Mouse (Mus musculus) intestine, embryonic 15.5 days (tissue): ENCODE measurements around the gene Ensa. TPM values are rescaled to one million over a fixed set of nuclear protein-coding genes. Genes with fewer than 3 reads are reported as not detected.

Experiments used
- ATAC-seq: fragments of 200-750 bp; cut with Nextera tagmentation; 2 replicates; pipeline ENCODE4 v1.8.0; 2017; ENCODE audit warnings: moderate TSS enrichment, moderate library complexity
- H3K27ac ChIP-seq: fragments of 300-500 bp; sonication (generic); 2 replicates; pipeline ENCODE4 v1.5.1; 2015; ENCODE audit warnings: mild to moderate bottlenecking, inconsistent platforms
- H3K27me3 ChIP-seq: fragments of 300-500 bp; sonication (generic); replicated peaks from 2 replicates; pipeline ENCODE4 v1.6.1; 2015; ENCODE audit warnings: inconsistent platforms
- H3K36me3 ChIP-seq: fragments of 300-500 bp; sonication (generic); 2 replicates; pipeline ENCODE4 v1.6.1; 2015; ENCODE audit warnings: inconsistent platforms
- H3K4me1 ChIP-seq: fragments of 300-500 bp; sonication (generic); replicated peaks from 2 replicates; pipeline ENCODE4 v1.6.1; 2015; ENCODE audit warnings: inconsistent platforms
- H3K4me2 ChIP-seq: fragments of 300-500 bp; sonication (generic); replicated peaks from 2 replicates; pipeline ENCODE4 v1.6.1; 2015; ENCODE audit warnings: mild to moderate bottlenecking, inconsistent platforms
- H3K4me3 ChIP-seq: fragments of 300-500 bp; sonication (generic); replicated peaks from 2 replicates; pipeline ENCODE4 v1.5.1; 2015; ENCODE audit warnings: inconsistent platforms
- H3K9ac ChIP-seq: fragments of 300-500 bp; sonication (generic); 2 replicates; pipeline ENCODE4 v1.6.1; 2015; ENCODE audit warnings: inconsistent platforms
- H3K9me3 ChIP-seq: fragments of 300-500 bp; sonication (generic); 2 replicates; pipeline ENCODE4 v1.6.1; 2016; ENCODE audit warnings: inconsistent platforms
- WGBS: fragments of 180-500 bp; shearing (Covaris S2); methylation state at CpG from one replicate; pipeline ENCODE4 v1.1.7; 2015; 5-methylcytosine and 5-hydroxymethylcytosine counted together
- polyA plus RNA-seq: library from polyadenylated mRNA; unstranded; fragments of >200 nt; fragmentation: Nextera tagmentation; extraction: Ambion mirVana; gene quantifications from 2 replicates; pipeline ENCODE4 v1.2.1, GENCODE M21; 2015

Ensa gene
- polyA plus RNA-seq, 1 experiment from 2014 or later = 65.1 TPM

GRCm38 (mm10) chr3:95676745-95677419, 52.1 kb downstream of the Ensa start:
- no peaks in the 10 kb centered on the region for H3K36me3 ChIP-seq
- H3K27me3 ChIP-seq = no peaks in the 10 kb centered on the region
- H3K9ac ChIP-seq = no peak overlapping the region
- no peak overlapping the region for H3K4me3 ChIP-seq
- H3K9me3 ChIP-seq = no peaks in the 10 kb centered on the region
- no peak for ATAC-seq
- peaks cover 60% of the 10 kb centered on the region for H3K4me1 ChIP-seq
- H3K27ac ChIP-seq = peak overlapping the region; percentile 97; the same call in 1 of the 2 replicates
- WGBS = 65% methylated on average over 15 of the region's 15 CpGs
- H3K4me2 ChIP-seq = no peak overlapping the region

GRCm38 (mm10) chr3:95677420-95678090, 52.8 kb downstream of the Ensa start:
- H3K27me3 ChIP-seq = no peaks in the 10 kb centered on the region
- no peaks in the 10 kb centered on the region for H3K9me3 ChIP-seq
- H3K36me3 ChIP-seq = no peaks in the 10 kb centered on the region
- no peak overlapping the region for H3K9ac ChIP-seq
- ATAC-seq = no peak
- no peak overlapping the region for H3K27ac ChIP-seq
- WGBS = 84% methylated on average over 19 of the region's 19 CpGs
- no peak overlapping the region for H3K4me2 ChIP-seq
- H3K4me3 ChIP-seq = no peak overlapping the region
- peaks cover 56% of the 10 kb centered on the region for H3K4me1 ChIP-seq

- Histone ChIP-seq H3K36me3 (no peaks in the 10 kb centered on the region), H3K27me3 (no peaks in the 10 kb centered on the region), H3K9me3 (no peaks in the 10 kb centered on the region), H3K4me1 (peaks cover 36% of the 10 kb centered on the region), H3K9ac (no peak overlapping the region), H3K4me3 (no peak overlapping the region), H3K4me2 (no peak overlapping the region), H3K27ac (no peak overlapping the region)
- 91% methylated on average over 8 of the region's 8 CpGs for WGBS
- ATAC-seq = no peak
These were observed 54.8 kb downstream of the Ensa start for GRCm38 (mm10) chr3:95679551-95679950.

- peaks cover 29% of the 10 kb centered on the region for H3K4me1 ChIP-seq
- 90% methylated on average over 6 of the region's 6 CpGs for WGBS
- H3K9ac ChIP-seq = no peak overlapping the region
- no peaks in the 10 kb centered on the region for H3K36me3 ChIP-seq
- no peak overlapping the region for H3K27ac ChIP-seq
- no peaks in the 10 kb centered on the region for H3K9me3 ChIP-seq
- H3K4me3 ChIP-seq = no peak overlapping the region
- H3K27me3 ChIP-seq = no peaks in the 10 kb centered on the region
- H3K4me2 ChIP-seq = no peak overlapping the region
- no peak for ATAC-seq
These were observed 55.9 kb downstream of the Ensa start for GRCm38 (mm10) chr3:95680673-95681072.

GRCm38 (mm10) chr3:95681365-95681764, 56.6 kb downstream of the Ensa start:
- Histone ChIP-seq H3K27ac (no peak overlapping the region), H3K4me3 (no peak overlapping the region), H3K36me3 (no peaks in the 10 kb centered on the region), H3K4me2 (no peak overlapping the region; the same call in 1 of the 2 replicates), H3K4me1 (peaks cover 23% of the 10 kb centered on the region), H3K9ac (no peak overlapping the region), H3K27me3 (no peaks in the 10 kb centered on the region), H3K9me3 (no peaks in the 10 kb centered on the region)
- WGBS = 41% methylated on average over 11 of the region's 11 CpGs
- ATAC-seq = no peak

Other genes starting within 250 kb of the Ensa start
- not detected in 2 replicates for gene 4930558C23Rik, start 222.2 kb upstream of the Ensa start, polyA plus RNA-seq
- 32.8 and 34.6 TPM in 2 replicates for gene Arnt, start 190.6 kb upstream of the Ensa start, polyA plus RNA-seq
- gene Ctsk, start 125.7 kb upstream of the Ensa start, polyA plus RNA-seq = 8.5 and 9.5 TPM in 2 replicates
- gene Ctss, start 98.2 kb upstream of the Ensa start, polyA plus RNA-seq = 28.2 and 29.6 TPM in 2 replicates
- not detected in 2 replicates for gene Hormad1, start 65.3 kb upstream of the Ensa start, polyA plus RNA-seq
- 40.2 and 41.4 TPM in 2 replicates for gene Golph3l, start 36.1 kb upstream of the Ensa start, polyA plus RNA-seq
- 50.5 and 52.3 TPM in 2 replicates for gene Mcl1, start 33.8 kb downstream of the Ensa start, polyA plus RNA-seq
- gene Adamtsl4, start 62.9 kb downstream of the Ensa start, polyA plus RNA-seq = 2.3 and 3.0 TPM in 2 replicates
- 20.2 and 20.9 TPM in 2 replicates for gene Ecm1, start 114.6 kb downstream of the Ensa start, polyA plus RNA-seq
- 54.4 and 54.5 TPM in 2 replicates for gene Tars2, start 135.2 kb downstream of the Ensa start, polyA plus RNA-seq
- 16.9 and 18.3 TPM in 2 replicates for gene Rprd2, start 193.9 kb downstream of the Ensa start, polyA plus RNA-seq
- 44.2 and 44.9 TPM in 2 replicates for gene Prpf3, start 230.9 kb downstream of the Ensa start, polyA plus RNA-seq
- 346 and 351 TPM in 2 replicates for gene Mrps21, start 246.5 kb downstream of the Ensa start, polyA plus RNA-seq